Mouse (Mus musculus) kidney, adult 2 months (tissue): ENCODE measurements around the gene Egf.

Source experiments
- CTCF ChIP-seq: fragments of 200-500 bp; conservative IDR thresholded peaks from 2 replicates; pipeline ENCODE4 v1.5.1; 2011; ENCODE audit warnings: low read depth, mild to moderate bottlenecking, control low read depth, low read length, moderate library complexity, mixed read lengths; ENCODE audit not compliant: insufficient read depth, insufficient read length
- POLR2A ChIP-seq: fragments of 200-500 bp; IDR thresholded peaks from one replicate; pipeline ENCODE4 v1.6.1; 2011; ENCODE audit warnings: low read depth, low read length, control low read depth

GRCm38 (mm10) chr3:129723311-129723710 lies 31.8 kb downstream of the Egf start:
- no peak for TF ChIP-seq CTCF
- no peak for TF ChIP-seq POLR2A
